Mouse (Mus musculus) heart, postnatal 0 days (tissue): ENCODE results near the gene Clmp.
"Not testable (repeated sequence)": the region's sequence is repeated elsewhere in the genome, so short reads cannot be mapped to it uniquely, and the experiment has no call there.

ENCODE experiments used
- CTCF ChIP-seq: IDR thresholded peaks from 2 replicates; pipeline ENCODE4 v1.5.1; 2016; ENCODE audit warnings: antibody characterized with exemption, control low read depth, low read depth
- EP300 ChIP-seq: IDR thresholded peaks from 2 replicates; pipeline ENCODE4 v1.6.1; 2016; ENCODE audit warnings: antibody characterized with exemption, low read depth

DNA sequence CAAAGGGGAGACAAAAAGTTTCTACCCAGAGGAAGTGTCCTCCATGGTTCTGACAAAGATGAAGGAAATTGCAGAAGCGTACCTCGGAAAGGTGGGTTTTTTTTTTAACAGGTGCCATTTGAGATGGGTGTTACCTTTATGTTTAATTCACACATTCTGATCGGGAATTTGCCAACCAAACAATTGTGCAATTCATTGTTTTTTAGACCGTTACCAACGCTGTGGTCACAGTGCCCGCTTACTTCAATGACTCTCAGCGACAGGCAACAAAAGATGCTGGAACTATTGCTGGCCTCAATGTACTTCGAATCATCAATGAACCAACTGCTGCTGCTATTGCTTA lies 116.7 kb downstream of the Clmp start:
- TF ChIP-seq CTCF, EP300: not testable (repeated sequence)
